Mouse (Mus musculus) kidney, postnatal 14 days (tissue): ENCODE measurements around the gene Ccdc148.
A peak's percentile ranks its signal among the peaks of the same experiment; 100 is the strongest.

Experiments used
- DNase-seq: peaks from one replicate; pipeline ENCODE4 v3.0.0; 2022; ENCODE audit warnings: mixed read lengths

Ccdc148 gene

DNA sequence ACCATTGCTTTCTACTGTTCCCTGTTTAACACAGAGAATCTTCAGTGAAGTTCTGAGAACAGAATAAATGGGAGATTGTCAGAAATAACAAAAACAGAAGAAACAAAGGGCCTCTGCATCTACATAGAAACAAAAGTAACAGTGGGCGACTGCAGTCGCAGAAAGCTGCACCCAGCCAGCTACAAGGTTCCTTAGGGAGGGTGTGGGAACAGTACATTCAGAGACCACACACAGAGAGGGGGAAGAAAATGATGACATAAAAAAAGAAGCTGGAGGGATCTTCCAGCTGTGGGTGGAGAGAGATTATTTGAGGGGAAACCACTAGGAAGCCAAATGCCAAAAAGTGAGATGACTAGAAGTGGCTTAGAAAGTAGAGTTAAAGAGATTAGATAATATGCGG lies 280.6 kb downstream of the Ccdc148 start:
- DNase-seq: no peak

- no peak for DNase-seq
These were observed 301.3 kb downstream of the Ccdc148 start, which contains the start of gene Gm11099 for GRCm38 (mm10) chr2:58859134-58859533. Gene Gm11099, plus strand, starts transcription at chr2:58859434.

DNA sequence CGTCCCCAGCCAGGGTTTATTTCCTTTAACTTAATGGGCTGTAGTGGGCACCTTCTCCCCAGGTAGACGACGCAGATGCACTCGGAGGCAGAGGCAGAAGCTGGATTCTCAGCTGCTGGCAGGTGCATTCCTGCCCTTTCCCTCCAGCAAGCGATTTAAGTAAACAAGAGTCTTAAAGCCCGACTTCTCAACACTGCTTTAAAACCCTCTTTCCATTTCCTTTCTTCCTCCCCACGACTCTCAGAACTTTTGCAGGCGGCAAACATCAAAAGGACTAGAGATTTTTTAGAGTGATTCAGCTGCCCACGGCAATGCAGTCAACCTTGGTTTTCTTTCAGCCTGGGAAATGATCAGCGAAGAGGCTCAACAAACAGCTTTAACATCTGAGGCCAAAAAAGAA lies 316.0 kb downstream of the Ccdc148 start:
- DNase-seq: no peak

DNA sequence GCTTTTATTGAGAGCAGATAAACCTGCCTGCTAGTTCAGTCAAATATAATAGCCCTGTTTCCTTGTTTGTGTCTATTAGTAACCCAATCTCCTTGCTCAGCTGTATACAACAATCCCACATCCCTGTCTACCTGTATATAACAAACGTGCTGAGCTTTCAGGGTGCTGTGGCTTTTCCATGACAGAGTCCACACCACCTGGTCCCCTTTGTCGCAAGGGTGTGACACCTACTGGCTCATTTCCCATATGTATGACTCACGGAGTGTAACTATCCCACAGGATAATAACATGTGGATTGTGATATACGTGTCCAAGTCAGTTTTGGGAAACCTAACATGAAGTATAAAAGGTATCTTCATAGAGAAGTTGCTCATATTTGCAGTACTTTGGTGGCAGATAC lies 318.0 kb downstream of the Ccdc148 start:
- DNase-seq: no peak

DNA sequence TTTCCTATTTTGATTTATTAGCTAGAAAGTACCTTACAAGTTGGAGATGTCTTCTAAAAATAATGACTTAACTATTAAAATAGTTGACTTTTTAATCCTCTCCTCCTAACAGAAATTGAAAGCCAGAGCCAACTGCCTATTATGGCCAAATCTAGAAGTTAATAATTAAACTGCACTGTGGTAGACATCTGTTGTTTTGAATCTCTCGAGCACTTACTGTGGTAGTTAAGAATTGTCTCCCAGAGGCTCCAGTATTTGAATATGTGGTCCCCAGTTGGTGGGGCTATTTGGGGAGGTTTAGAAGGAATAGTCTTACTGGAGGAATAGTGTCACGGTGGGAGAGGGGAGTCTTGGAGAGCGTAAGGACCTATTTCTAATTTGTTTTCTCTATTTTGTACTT lies 319.5 kb downstream of the Ccdc148 start:
- DNase-seq: peak; percentile 46

- DNase-seq: peak; percentile 52
These were observed 328.1 kb downstream of the Ccdc148 start for GRCm38 (mm10) chr2:58832253-58832980.

GRCm38 (mm10) chr2:58829981-58830742 lies 330.3 kb downstream of the Ccdc148 start:
- peak; percentile 62 for DNase-seq

- no peak for DNase-seq
These were observed 331.4 kb downstream of the Ccdc148 start for GRCm38 (mm10) chr2:58828910-58829600.

DNA sequence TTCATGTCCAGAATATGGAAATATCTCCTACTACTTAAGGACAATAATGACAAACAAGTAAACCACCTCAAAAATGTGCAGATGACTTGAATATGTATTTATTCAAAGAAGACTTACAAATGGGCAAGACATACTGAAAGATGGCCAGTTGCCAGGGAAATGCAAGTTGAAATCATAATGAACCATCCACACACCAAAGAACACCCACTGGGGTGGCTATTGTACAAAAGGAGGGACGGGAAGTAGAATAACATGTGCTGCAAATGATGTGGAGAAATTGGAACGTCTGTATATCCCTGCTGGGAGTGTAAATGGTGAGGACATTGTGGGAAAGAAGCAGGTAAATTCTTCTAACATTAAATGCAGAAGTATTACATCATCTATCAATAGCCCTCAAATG lies 347.5 kb downstream of the Ccdc148 start:
- DNase-seq: no peak

- DNase-seq: no peak
These were observed 360.9 kb downstream of the Ccdc148 start for GRCm38 (mm10) chr2:58799623-58800022.

DNA sequence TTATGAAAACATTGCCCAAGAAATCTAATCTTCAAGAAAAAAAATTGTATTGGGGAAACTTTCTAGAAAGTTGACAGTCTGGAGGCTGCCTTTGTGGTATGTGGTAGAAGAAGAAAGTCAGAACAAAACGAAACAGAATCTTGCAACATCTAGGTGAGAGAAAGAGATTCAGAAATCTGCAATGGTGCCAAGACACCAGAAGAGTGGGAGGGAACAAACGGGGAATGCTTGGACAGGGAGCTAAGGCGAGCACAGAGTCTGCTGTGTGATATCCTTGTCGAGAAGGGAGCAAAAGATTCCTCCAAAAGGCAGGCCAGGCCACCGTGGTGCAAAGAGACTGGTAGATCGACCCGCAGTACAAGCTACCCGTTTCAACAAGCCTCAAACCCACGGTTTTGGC lies 361.4 kb downstream of the Ccdc148 start:
- no peak for DNase-seq

DNA sequence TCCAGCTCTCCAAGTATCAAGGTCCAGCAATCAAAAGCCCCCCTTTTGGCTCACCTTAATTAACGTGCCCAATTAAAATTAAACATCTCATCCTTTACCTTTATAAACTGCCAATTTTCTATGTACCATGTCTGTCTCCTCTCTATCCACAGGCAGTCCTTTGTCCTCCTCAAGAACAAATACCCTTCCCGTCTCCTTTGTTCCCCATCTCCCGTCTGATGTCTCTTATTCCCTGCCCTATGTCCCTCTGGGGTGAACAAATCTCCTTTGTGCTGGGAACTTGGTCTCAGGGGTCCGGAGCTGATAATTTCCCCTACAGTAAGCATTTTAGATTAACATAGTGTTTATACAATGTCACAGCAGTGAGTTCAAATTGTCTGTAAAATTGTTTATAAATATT lies 363.0 kb downstream of the Ccdc148 start:
- no peak for DNase-seq

DNA sequence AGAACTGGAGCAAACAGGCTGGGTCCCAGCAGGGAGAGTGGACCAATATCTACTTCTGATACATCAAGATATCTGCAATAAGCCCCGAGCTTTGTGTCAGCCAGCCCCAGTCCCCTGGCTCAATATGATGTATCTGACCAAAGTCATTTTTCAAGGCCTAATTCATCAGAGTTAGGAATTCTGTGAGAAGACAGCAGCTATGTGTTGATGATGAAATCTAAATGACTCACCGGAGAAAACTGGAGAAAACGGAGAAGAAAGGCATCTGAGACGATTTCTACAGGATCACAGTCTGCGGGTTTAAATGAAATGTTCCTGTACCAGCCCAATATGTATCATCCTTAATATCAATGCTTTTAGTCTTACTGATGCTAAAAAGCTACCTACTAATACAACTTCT lies 365.1 kb downstream of the Ccdc148 start:
- no peak for DNase-seq

GRCm38 (mm10) chr2:58794489-58794888 lies 366.0 kb downstream of the Ccdc148 start:
- no peak for DNase-seq

DNA sequence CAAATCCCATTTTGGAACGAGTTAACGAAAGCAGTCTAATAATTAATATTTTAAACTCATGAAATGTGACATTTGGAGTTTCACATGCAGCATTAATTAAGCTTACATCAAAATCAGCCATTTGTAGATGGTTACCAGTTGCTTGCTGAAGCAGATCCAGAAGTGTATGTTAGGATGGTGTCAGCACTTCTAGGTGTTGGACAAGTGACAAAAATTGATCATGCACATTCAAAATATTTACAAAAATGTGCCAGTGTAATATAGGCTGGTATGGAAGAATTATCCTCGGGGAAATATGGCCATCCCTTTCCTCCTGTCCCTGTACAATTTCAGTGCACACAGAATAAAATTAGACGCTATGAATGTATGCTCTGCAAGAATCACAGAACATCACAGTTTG lies 370.1 kb downstream of the Ccdc148 start:
- no peak for DNase-seq

- DNase-seq: no peak
These were observed 370.5 kb downstream of the Ccdc148 start for GRCm38 (mm10) chr2:58789934-58790333.

DNA sequence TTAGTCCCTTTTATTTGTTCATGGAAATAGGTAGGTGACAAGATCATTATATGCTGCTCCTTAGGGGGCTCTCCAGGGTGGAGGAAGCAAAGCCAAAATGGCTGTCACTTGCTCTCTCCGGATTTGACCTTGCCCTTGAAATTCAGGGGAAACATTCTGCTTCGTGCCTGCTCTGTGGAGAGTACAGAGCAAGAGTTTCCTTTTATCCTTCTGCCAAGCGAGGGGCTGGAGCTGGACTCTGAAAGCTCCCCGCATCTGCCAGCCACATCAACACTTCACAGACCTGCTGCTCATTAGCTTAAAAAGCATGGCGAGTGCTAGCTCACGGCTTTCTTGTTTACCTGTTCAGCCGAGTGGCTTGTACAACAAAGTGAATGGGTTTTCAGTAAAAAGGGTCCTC lies 373.1 kb downstream of the Ccdc148 start:
- DNase-seq: no peak

DNA sequence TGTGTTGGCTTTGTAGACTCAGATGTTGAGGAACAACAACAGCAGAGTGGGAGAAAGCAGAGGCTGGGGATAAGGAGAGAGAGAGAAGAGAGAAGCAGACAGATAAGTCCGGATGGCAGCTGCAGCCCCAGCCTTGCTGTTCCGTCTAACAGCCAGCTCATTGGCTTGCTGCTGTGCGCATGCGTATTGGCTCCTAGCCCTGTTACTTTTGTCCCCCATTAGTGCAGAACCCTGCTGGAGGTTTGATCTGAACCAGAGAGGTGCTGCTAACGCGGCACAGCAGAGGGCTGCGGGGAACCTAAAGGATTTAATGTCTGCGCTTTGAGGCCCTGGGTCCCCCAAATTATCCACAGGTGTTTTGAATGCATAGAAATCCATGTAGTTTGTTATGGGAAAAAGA lies 373.8 kb downstream of the Ccdc148 start:
- DNase-seq: no peak

DNA sequence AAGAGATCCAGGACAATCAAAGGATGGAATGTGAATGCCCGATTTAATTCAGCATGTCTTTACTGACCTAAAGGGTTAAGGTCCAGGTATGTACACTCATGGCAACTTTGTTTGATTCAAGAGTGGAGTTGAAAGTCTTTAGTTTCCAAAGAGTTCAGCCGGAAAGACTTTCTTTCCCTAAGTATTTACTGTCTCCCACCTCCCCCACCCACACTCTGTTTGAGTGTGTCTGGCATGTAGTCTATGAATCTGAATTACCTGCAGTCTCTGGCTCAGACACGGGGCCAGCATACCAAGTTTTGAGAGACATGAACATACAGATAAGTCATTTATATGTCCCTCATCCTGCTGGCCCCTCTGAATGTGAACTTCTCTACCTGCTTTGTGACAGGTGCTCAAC lies 374.3 kb downstream of the Ccdc148 start:
- DNase-seq: no peak

GRCm38 (mm10) chr2:58783526-58783925 lies 377.0 kb downstream of the Ccdc148 start:
- DNase-seq: no peak

DNA sequence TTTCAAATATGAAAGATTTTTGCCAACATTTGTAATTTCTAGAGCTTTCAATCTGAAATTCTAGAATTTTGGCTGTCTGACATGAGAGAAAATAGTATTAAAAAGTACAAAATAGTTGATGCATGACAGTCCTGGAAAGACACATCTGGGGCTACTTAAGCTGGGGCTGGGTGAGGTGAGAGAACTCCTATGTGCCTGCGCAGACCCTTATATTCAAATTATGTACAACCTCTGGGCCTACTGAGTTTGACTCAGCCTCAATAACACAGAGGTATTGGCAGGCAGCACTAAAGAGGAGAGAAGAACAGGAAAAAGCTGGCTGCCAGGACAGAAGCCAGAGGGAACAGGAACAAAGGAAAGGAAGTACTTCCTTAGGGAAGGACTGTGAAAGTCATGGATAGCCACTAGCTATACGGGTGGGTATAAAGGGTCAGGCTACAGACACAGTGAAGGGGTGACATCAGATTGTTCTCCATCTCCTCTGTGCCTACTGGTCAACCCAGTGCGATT lies 381.4 kb downstream of the Ccdc148 start:
- no peak for DNase-seq

DNA sequence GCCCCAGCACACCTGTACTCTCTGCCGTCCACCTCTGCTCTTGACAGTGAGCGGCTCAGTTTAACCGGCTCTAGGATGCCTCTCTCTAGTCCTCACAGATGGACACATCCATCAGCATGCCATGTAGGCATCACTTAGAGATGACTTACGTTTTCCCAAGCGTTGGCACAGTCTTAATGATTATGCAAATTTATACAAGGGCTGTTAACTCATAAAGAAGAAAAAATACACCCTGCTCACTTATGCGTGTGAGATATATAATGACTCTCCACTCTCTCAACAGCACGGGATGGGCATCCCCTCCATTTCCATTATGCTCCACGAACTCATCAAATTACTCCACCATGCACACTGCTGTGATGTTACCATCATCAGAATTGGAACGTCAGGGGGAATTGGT lies 386.6 kb downstream of the Ccdc148 start:
- no peak for DNase-seq
